Mouse (Mus musculus) liver, adult 2 months (tissue): ENCODE measurements around the gene Cdk19. TPM values are rescaled to one million over a fixed set of nuclear protein-coding genes. Genes with fewer than 3 reads are reported as not detected.

Experiments
- DNase-seq: peaks from one replicate; pipeline ENCODE4 v3.0.0-alpha.2; 2011; ENCODE audit warnings: low read depth, low spot score; ENCODE audit errors: extremely low read depth
- H3K27ac ChIP-seq: fragments of 200-500 bp; replicated peaks from 2 replicates; pipeline ENCODE4 v1.5.1; 2012; ENCODE audit warnings: low read depth, mild to moderate bottlenecking, control low read depth, inconsistent platforms, low read length; ENCODE audit not compliant: insufficient read depth
- H3K27me3 ChIP-seq: fragments of 200-500 bp; 2 replicates; pipeline ENCODE4 v1.6.1; 2012; ENCODE audit warnings: mild to moderate bottlenecking, moderate library complexity, low read length, inconsistent platforms; ENCODE audit not compliant: control insufficient read depth, insufficient read depth
- H3K36me3 ChIP-seq: fragments of 200-500 bp; 2 replicates; pipeline ENCODE4 v1.6.1; 2012; ENCODE audit warnings: low read length, inconsistent platforms; ENCODE audit not compliant: control insufficient read depth, insufficient read depth
- H3K4me1 ChIP-seq: fragments of 200-500 bp; 2 replicates; pipeline ENCODE4 v1.6.1; 2011; ENCODE audit warnings: low read length; ENCODE audit not compliant: control insufficient read depth, insufficient read depth
- H3K4me3 ChIP-seq: fragments of 200-500 bp; 2 replicates; pipeline ENCODE4 v1.5.1; 2011; ENCODE audit warnings: low read depth, mild to moderate bottlenecking, control low read depth, low read length, moderate library complexity; ENCODE audit not compliant: insufficient read depth
- H3K79me2 ChIP-seq: fragments of 200-500 bp; 2 replicates; pipeline ENCODE4 v1.6.1; 2012; ENCODE audit warnings: inconsistent platforms, mild to moderate bottlenecking, low read length, moderate library complexity; ENCODE audit not compliant: control insufficient read depth, insufficient read depth
- H3K9ac ChIP-seq: fragments of 200-500 bp; 2 replicates; pipeline ENCODE4 v1.6.1; 2012; ENCODE audit warnings: low read depth, mild to moderate bottlenecking, control low read depth, inconsistent platforms, low read length
- CTCF ChIP-seq: fragments of 200-500 bp; IDR thresholded peaks from 2 replicates; pipeline ENCODE4 v1.5.1; 2011; ENCODE audit warnings: low read depth, low read length, control low read depth
- POLR2A ChIP-seq: fragments of 200-500 bp; IDR thresholded peaks from 2 replicates; pipeline ENCODE4 v1.6.1; 2011; ENCODE audit warnings: low read length, control low read depth; ENCODE audit not compliant: insufficient read depth; ENCODE audit errors: extremely low read depth
- WGBS: fragments of 180-500 bp; shearing (Covaris S2); methylation state at CpG from one replicate; pipeline ENCODE4 v1.1.7; 2018; 5-methylcytosine and 5-hydroxymethylcytosine counted together
- polyA plus RNA-seq: library from polyadenylated mRNA; depleted of rRNA; stranded (reverse); fragments of >200 nt; gene quantifications from 2 replicates; pipeline ENCODE4 v1.2.3, GENCODE M21; 2012
- total RNA-seq: library from RNA; depleted of rRNA; stranded (reverse); fragments of >200 nt; gene quantifications from 2 replicates; pipeline ENCODE4 v1.2.3, GENCODE M21; 2014

Cdk19 gene
- total and polyA plus RNA-seq, 2 experiments, result 1.4 to 4.3 TPM

DNA sequence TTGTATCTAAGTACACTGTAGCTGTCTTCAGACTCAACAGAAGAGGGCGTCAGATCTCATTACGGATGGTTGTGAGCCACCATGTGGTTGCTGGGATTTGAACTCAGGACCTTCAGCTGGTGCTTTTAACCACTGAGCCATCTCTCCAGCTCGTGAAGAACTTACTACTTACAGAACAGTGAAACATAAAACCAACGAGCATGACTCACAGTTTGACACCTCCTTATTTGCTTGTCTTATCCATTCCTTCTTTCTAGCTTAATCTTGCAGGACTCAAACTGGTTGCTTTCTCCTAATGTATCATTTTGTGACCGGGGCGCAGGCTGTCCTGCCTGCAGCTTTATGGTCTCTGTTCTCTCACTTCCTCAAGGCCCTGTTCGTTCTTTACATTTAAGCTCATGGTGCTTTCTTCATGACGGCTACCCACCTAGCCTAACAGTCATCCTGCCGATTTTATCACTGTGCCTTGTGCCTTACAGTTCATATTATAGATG, 8.1 kb downstream of the Cdk19 start:
- WGBS, result 79% methylated on average over 9 of the region's 9 CpGs

DNA sequence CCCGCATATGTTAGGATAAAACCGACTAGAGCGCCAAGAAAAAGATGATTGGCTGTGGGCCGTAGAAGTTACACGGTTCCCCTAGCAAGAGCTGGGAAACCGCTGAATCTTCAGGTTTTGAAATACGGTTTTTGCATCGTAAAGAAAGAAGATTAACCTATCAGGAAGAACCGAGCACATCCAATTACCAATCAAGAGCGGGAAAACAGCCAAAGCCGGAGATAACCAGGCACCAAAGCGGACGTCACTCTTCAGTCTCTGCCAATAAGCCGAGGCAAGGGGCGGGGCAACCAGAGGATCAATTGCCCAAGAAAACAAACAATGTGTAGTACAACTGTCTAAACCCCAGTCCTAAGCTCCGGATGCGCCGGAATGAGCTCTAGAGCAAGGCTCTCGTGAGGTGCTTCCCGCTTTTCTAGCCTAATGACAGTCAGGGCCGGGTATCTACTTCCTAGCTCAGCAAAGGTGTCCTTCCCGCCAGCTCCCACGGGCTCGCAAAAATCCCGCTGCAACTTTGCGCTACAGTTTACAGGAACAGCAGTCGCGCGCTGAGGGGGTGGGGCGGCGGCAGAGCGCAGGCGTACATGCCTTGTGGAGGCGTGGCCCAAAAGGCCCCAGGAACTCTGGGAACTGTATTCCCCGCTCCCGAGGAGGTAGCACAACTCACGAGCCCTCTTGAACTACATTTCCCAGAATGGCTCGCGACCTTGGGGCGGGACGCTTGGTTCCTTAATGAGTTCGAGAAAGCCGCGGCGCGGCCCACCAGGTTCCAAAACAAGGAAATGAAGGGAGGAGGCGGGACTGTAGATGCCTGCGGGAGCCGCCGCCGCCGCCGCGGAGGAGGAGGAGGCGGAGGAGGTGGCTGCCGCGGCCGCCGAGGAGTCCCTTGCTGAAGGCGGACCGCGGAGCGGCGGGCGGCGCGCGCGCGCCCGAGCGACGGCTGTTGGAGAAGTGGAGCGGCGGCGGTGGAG, 9.5 kb downstream of the Cdk19 start:
- Histone ChIP-seq H3K4me3 (peak overlapping the region; percentile 98), H3K27me3 (no peaks in the 10 kb centered on the region), H3K27ac (peak overlapping the region; percentile 97), H3K79me2 (peaks cover 6% of the 10 kb centered on the region; the same call in 1 of the 2 replicates), H3K4me1 (no peaks in the 10 kb centered on the region; the same call in 1 of the 2 replicates), H3K36me3 (no peaks in the 10 kb centered on the region), H3K9ac (peak overlapping the region; percentile 94)
- TF ChIP-seq CTCF, result no peak
- TF ChIP-seq POLR2A, result peak; percentile 63; the same call in 1 of the 2 replicates
- WGBS, result under 1% methylated on average over 75 of the region's 76 CpGs
- DNase-seq, result peak; percentile 97

More for the DNA sequence above, 8.1 kb downstream of the Cdk19 start:
- Histone ChIP-seq H3K79me2 (peaks cover 6% of the 10 kb centered on the region; the same call in 1 of the 2 replicates), H3K36me3 (no peaks in the 10 kb centered on the region), H3K27me3 (no peaks in the 10 kb centered on the region), H3K4me3 (no peak overlapping the region), H3K4me1 (no peaks in the 10 kb centered on the region; the same call in 1 of the 2 replicates), H3K9ac (no peak overlapping the region), H3K27ac (no peak overlapping the region)
- no peak for DNase-seq
- no peak for TF ChIP-seq CTCF
- TF ChIP-seq POLR2A, result no peak

DNA sequence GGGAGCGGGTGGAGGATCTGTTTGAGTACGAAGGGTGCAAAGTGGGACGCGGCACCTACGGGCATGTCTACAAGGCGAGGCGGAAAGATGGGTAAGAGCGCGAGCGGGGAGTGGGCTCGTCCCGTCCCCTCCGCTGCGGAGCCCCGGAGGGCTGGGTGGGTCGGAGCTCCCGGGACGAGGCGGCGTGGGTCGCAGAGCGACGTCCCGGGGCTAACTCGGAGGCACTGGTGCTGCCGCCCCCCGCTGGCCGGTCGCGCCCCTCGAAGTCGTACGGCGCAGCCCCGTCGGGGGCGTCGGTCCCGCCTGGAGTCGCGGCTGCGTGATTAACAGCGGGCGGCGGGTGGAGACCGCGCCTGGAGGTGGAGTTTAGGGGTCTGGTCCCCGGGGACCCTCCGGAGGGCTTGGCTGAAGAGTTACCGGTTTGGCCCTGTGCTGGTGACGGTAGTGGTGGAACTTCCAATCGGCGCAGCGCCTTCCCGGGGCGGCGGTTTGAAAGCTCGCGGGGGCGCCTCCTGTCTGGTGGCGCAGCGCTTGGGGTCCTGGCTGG, 10.3 kb downstream of the Cdk19 start:
- under 1% methylated on average over 61 of the region's 62 CpGs for WGBS
- no peak for DNase-seq
- H3K36me3 ChIP-seq, result no peaks in the 10 kb centered on the region
- H3K27me3 ChIP-seq, result no peaks in the 10 kb centered on the region
- H3K27ac ChIP-seq, result peak overlapping the region; percentile 45
- H3K79me2 ChIP-seq, result peaks cover 8% of the 10 kb centered on the region; the same call in 1 of the 2 replicates
- peak overlapping the region; percentile 94 for H3K9ac ChIP-seq
- TF ChIP-seq POLR2A (no peak), CTCF (no peak; the same call in 1 of the 2 replicates)
- peak overlapping the region; percentile 98 for H3K4me3 ChIP-seq
- H3K4me1 ChIP-seq, result no peaks in the 10 kb centered on the region; the same call in 1 of the 2 replicates

- WGBS, result 70% methylated on average over 12 of the region's 12 CpGs
- Histone ChIP-seq H3K4me1 (no peaks in the 10 kb centered on the region; the same call in 1 of the 2 replicates), H3K4me3 (peak overlapping the region; percentile 98), H3K27ac (no peak overlapping the region), H3K27me3 (no peaks in the 10 kb centered on the region), H3K79me2 (peaks cover 8% of the 10 kb centered on the region; the same call in 1 of the 2 replicates), H3K36me3 (no peaks in the 10 kb centered on the region), H3K9ac (peak overlapping the region; percentile 94)
- no peak for DNase-seq
- TF ChIP-seq POLR2A (no peak), CTCF (no peak)
These were observed 11.0 kb downstream of the Cdk19 start for GRCm38 (mm10) chr10:40350245-40350932.

GRCm38 (mm10) chr10:40351156-40351555, 11.8 kb downstream of the Cdk19 start:
- peaks cover 8% of the 10 kb centered on the region; the same call in 1 of the 2 replicates for H3K79me2 ChIP-seq
- H3K27ac ChIP-seq, result no peak overlapping the region
- WGBS, result 83% methylated on average over 4 of the region's 4 CpGs
- no peak overlapping the region for H3K9ac ChIP-seq
- H3K4me1 ChIP-seq, result no peaks in the 10 kb centered on the region; the same call in 1 of the 2 replicates
- no peaks in the 10 kb centered on the region for H3K27me3 ChIP-seq
- no peak overlapping the region for H3K4me3 ChIP-seq
- DNase-seq, result no peak
- TF ChIP-seq CTCF (no peak), POLR2A (no peak)
- H3K36me3 ChIP-seq, result no peaks in the 10 kb centered on the region
